Mouse (Mus musculus): ENCODE measurements around the gene Olfr957.

DNA sequence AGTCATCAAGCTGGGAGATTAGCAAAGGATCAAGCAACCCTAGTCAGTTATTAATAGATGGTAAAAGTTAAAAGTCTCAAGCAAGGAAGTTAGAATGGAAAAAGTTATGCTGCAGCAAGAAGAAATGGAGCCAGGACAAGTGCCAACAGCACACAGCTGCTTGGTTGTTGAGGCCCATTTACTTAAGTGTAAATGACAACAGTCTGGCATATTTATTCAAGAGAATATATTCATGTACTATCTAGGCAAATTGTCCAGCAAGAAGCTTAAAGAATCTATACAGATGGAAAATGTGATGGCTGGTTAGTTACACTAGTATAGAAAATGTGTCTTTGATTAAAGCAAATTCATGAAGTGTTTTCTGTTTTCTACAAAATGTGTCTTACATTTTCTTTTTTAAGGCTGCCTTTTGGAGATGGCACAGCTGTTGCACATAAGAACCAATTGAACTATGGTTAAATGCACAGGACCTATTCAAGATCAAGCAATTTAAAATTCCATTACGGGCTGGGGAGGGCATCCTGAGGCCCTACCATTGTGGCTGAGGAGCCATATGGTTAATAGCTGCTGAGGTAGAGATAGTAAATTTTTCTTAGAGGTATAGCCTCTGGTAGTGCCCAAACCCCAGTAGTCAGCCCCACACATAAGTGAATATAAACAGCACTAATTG, 8.1 kb upstream of the Olfr957 start:
- TF ChIP-seq POLR2A (IDR thresholded peaks at IDR 0.05; ENCODE audit: control insufficient read depth in 1 of 2, insufficient read depth in 1 of 2, low read depth in 1 of 2, low read length in 2 of 2, poor library complexity in 1 of 2) (no peak), GABPA (IDR thresholded peaks at IDR 0.05; ENCODE audit: low read depth, low read length) (no peak), SIN3A (IDR thresholded peaks at IDR 0.05; ENCODE audit: low read length) (no peak), BHLHE40 (IDR thresholded peaks at IDR 0.05; ENCODE audit: borderline replicate concordance, low read depth, low read length) (no peak)

All from MEL (cell line).